Mouse (Mus musculus) hindbrain, embryonic 10.5 days (tissue): ENCODE measurements around the gene Bcl2l15. TPM values are rescaled to one million over a fixed set of nuclear protein-coding genes. Genes with fewer than 3 reads are reported as not detected.

Experiments used
- polyA plus RNA-seq: library from polyadenylated mRNA; unstranded; fragments of >200 nt; fragmentation: Nextera tagmentation; extraction: Ambion mirVana; gene quantifications from 2 replicates; pipeline ENCODE4 v1.2.1, GENCODE M21; 2016

Bcl2l15 gene
- polyA plus RNA-seq, 1 experiment from 2014 or later = not detected

Other genes with a start within 250 kb of the Bcl2l15 start
- 0.07 and 0.17 TPM in 2 replicates for gene Atg4a-ps, start 186.5 kb upstream of the Bcl2l15 start, polyA plus RNA-seq
- 10.6 and 11.5 TPM in 2 replicates for gene Olfml3, start 94.6 kb upstream of the Bcl2l15 start, polyA plus RNA-seq
- gene Gm10964, start 93.2 kb upstream of the Bcl2l15 start, polyA plus RNA-seq = not detected in 2 replicates
- 10.4 and 10.7 TPM in 2 replicates for gene Hipk1, start 41.0 kb upstream of the Bcl2l15 start, polyA plus RNA-seq
- 29.3 and 40.6 TPM in 2 replicates for gene Dclre1b, start 23.2 kb upstream of the Bcl2l15 start, polyA plus RNA-seq
- gene Ap4b1, start 23.1 kb upstream of the Bcl2l15 start, polyA plus RNA-seq = 21.7 and 22.1 TPM in 2 replicates
- 0.10 and 0.27 TPM in 2 replicates for gene Gm43064, start 23.0 kb upstream of the Bcl2l15 start, polyA plus RNA-seq
- 0.20 and 0.24 TPM in 2 replicates for gene Ptpn22, start 27.2 kb downstream of the Bcl2l15 start, polyA plus RNA-seq
- gene Rsbn1, start 81.5 kb downstream of the Bcl2l15 start, polyA plus RNA-seq = 13.1 and 14.7 TPM in 2 replicates
- 34.5 TPM in 2 replicates for gene Phtf1, start 135.5 kb downstream of the Bcl2l15 start, polyA plus RNA-seq